Mouse (Mus musculus) heart, adult 11 months (tissue): ENCODE data around the gene Pgp.

Source experiments
- DNase-seq: peaks from one replicate; pipeline ENCODE4 v3.0.0; 2022

Pgp gene

GRCm38 (mm10) chr17:24462932-24463331 lies 7.3 kb upstream of the Pgp start:
- DNase-seq, result no peak

- peak; percentile 90 for DNase-seq
These were observed 6.6 kb upstream of the Pgp start for GRCm38 (mm10) chr17:24463374-24464133.

- no peak for DNase-seq
These were observed 1.5 kb upstream of the Pgp start for GRCm38 (mm10) chr17:24468636-24469246.

- DNase-seq, result no peak
These were observed 769 bp upstream of the Pgp start for GRCm38 (mm10) chr17:24469336-24469909.

GRCm38 (mm10) chr17:24470701-24471527 lies 722 bp downstream of the Pgp start:
- DNase-seq, result peak; percentile 93

- DNase-seq, result peak; percentile 95
These were observed 2.3 kb downstream of the Pgp start for GRCm38 (mm10) chr17:24472512-24472911.

GRCm38 (mm10) chr17:24473612-24474275 lies 3.6 kb downstream of the Pgp start, which contains the start of gene Bricd5:
TSS of gene Bricd5 (plus strand) at chr17:24473884.
- peak; percentile 90 for DNase-seq

GRCm38 (mm10) chr17:24474557-24474956 lies 4.4 kb downstream of the Pgp start:
- DNase-seq, result peak; percentile 92

GRCm38 (mm10) chr17:24475586-24475985 lies 5.4 kb downstream of the Pgp start:
- peak; percentile 91 for DNase-seq

- peak; percentile 93 for DNase-seq
These were observed 6.0 kb downstream of the Pgp start for GRCm38 (mm10) chr17:24476022-24476776.

- peak; percentile 92 for DNase-seq
These were observed 7.1 kb downstream of the Pgp start for GRCm38 (mm10) chr17:24477053-24477984.

- DNase-seq, result peak; percentile 94
These were observed 7.9 kb downstream of the Pgp start for GRCm38 (mm10) chr17:24477985-24478600.

GRCm38 (mm10) chr17:24478663-24479380 lies 8.6 kb downstream of the Pgp start, which contains the start of gene Mlst8:
TSS of gene Mlst8 (minus strand) at chr17:24479078.
- peak; percentile 100 for DNase-seq

- no peak for DNase-seq
These were observed 9.2 kb downstream of the Pgp start for GRCm38 (mm10) chr17:24479431-24479830.

GRCm38 (mm10) chr17:24480201-24480826 lies 10.1 kb downstream of the Pgp start:
- no peak for DNase-seq

- no peak for DNase-seq
These were observed 11.0 kb downstream of the Pgp start for GRCm38 (mm10) chr17:24481027-24481815.

GRCm38 (mm10) chr17:24483495-24483894 lies 13.3 kb downstream of the Pgp start:
- DNase-seq, result no peak
